Mouse (Mus musculus) forelimb bud, embryonic 11.5 days (tissue): Measurements from ENCODE around the gene St8sia1.

ENCODE experiments used
- DNase-seq: peaks from one replicate; pipeline ENCODE4 v3.0.0-alpha.2; 2012; ENCODE audit warnings: low read depth, low spot score

The St8sia1 gene

GRCm38 (mm10) chr6:142825449-142825848 is 138.8 kb downstream of the St8sia1 start:
- DNase-seq, result no peak

- DNase-seq, result no peak
Measured at GRCm38 (mm10) chr6:142823008-142823787, 141.1 kb downstream of the St8sia1 start.

- no peak for DNase-seq
Measured at GRCm38 (mm10) chr6:142818306-142818705, 145.9 kb downstream of the St8sia1 start.

GRCm38 (mm10) chr6:142815513-142815912 is 148.7 kb downstream of the St8sia1 start:
- no peak for DNase-seq

- peak; percentile 88 for DNase-seq
Measured at GRCm38 (mm10) chr6:142814495-142814921, 149.7 kb downstream of the St8sia1 start.

GRCm38 (mm10) chr6:142814011-142814410 is 150.2 kb downstream of the St8sia1 start:
- DNase-seq, result no peak

- DNase-seq, result no peak
Measured at GRCm38 (mm10) chr6:142812969-142813368, 151.3 kb downstream of the St8sia1 start.

- no peak for DNase-seq
Measured at GRCm38 (mm10) chr6:142810239-142810638, 154.0 kb downstream of the St8sia1 start.

- no peak for DNase-seq
Measured at GRCm38 (mm10) chr6:142809373-142810098, 154.7 kb downstream of the St8sia1 start.

- no peak for DNase-seq
Measured at GRCm38 (mm10) chr6:142806326-142806725, 157.9 kb downstream of the St8sia1 start.

- DNase-seq, result no peak
Measured at GRCm38 (mm10) chr6:142804402-142804801, 159.8 kb downstream of the St8sia1 start, which contains the start of gene Sult6b2. Sult6b2 (minus strand) TSS chr6:142804502.

- DNase-seq, result no peak
Measured at GRCm38 (mm10) chr6:142802617-142803525, 161.4 kb downstream of the St8sia1 start.

- DNase-seq, result no peak
Measured at GRCm38 (mm10) chr6:142801687-142802086, 162.6 kb downstream of the St8sia1 start.

- DNase-seq, result no peak
Measured at GRCm38 (mm10) chr6:142799704-142800374, 164.4 kb downstream of the St8sia1 start.

- DNase-seq, result no peak
Measured at GRCm38 (mm10) chr6:142798837-142799236, 165.4 kb downstream of the St8sia1 start.

GRCm38 (mm10) chr6:142797996-142798395 is 166.3 kb downstream of the St8sia1 start:
- no peak for DNase-seq

GRCm38 (mm10) chr6:142795655-142796441 is 168.4 kb downstream of the St8sia1 start:
- no peak for DNase-seq

GRCm38 (mm10) chr6:142795087-142795486 is 169.2 kb downstream of the St8sia1 start:
- no peak for DNase-seq

- DNase-seq, result no peak
Measured at GRCm38 (mm10) chr6:142793468-142793867, 170.8 kb downstream of the St8sia1 start.

GRCm38 (mm10) chr6:142792241-142792968 is 171.8 kb downstream of the St8sia1 start:
- no peak for DNase-seq
